Mouse (Mus musculus) midbrain, postnatal 0 days (tissue): ENCODE data around the gene Foxn3. TPM values are rescaled to one million over a fixed set of nuclear protein-coding genes. Genes with fewer than 3 reads are reported as not detected.

Source experiments
- ATAC-seq: fragments of 200-750 bp; cut with Nextera tagmentation; 2 replicates; pipeline ENCODE4 v1.8.0; 2017; ENCODE audit warnings: moderate number of reproducible peaks, mild to moderate bottlenecking, moderate TSS enrichment, moderate library complexity; ENCODE audit not compliant: low FRiP score
- DNase-seq: peaks from one replicate; pipeline ENCODE4 v3.0.0-alpha.2; 2015; ENCODE audit warnings: low spot score
- H3K27ac ChIP-seq: fragments of 300-500 bp; sonication (generic); 2 replicates; pipeline ENCODE4 v1.5.1; 2014; ENCODE audit warnings: low read depth, mild to moderate bottlenecking, low read length, mixed read lengths
- H3K27me3 ChIP-seq: fragments of 300-500 bp; sonication (generic); 2 replicates; pipeline ENCODE4 v1.6.1; 2014; ENCODE audit warnings: low read length, control low read depth, mixed read lengths; ENCODE audit not compliant: insufficient read depth
- H3K36me3 ChIP-seq: fragments of 300-500 bp; sonication (generic); 2 replicates; pipeline ENCODE4 v1.6.1; 2014; ENCODE audit warnings: low read length, control low read depth, mixed read lengths; ENCODE audit not compliant: insufficient read depth
- H3K4me1 ChIP-seq: fragments of 300-500 bp; sonication (generic); 2 replicates; pipeline ENCODE4 v1.6.1; 2014; ENCODE audit warnings: mild to moderate bottlenecking, control low read depth, antibody characterized with exemption, low read length, mixed read lengths; ENCODE audit not compliant: insufficient read depth
- H3K4me2 ChIP-seq: fragments of 300-500 bp; sonication (generic); 2 replicates; pipeline ENCODE4 v1.6.1; 2014; ENCODE audit warnings: low read depth, mild to moderate bottlenecking, low read length, mixed read lengths; ENCODE audit not compliant: poor library complexity, severe bottlenecking
- H3K4me3 ChIP-seq: fragments of 300-500 bp; sonication (generic); 2 replicates; pipeline ENCODE4 v1.5.1; 2014; ENCODE audit warnings: low read depth, mild to moderate bottlenecking, low read length, moderate library complexity
- H3K9ac ChIP-seq: fragments of 300-500 bp; sonication (generic); replicated peaks from 2 replicates; pipeline ENCODE4 v1.6.1; 2014; ENCODE audit warnings: mild to moderate bottlenecking, low read length, moderate library complexity, mixed read lengths; ENCODE audit not compliant: poor library complexity, severe bottlenecking
- H3K9me3 ChIP-seq: fragments of 300-500 bp; sonication (generic); 2 replicates; pipeline ENCODE4 v1.6.1; 2016; ENCODE audit warnings: low read length, control low read depth
- CTCF ChIP-seq: IDR thresholded peaks from 2 replicates; pipeline ENCODE4 v1.5.1; 2016; ENCODE audit warnings: antibody characterized with exemption, mild to moderate bottlenecking
- WGBS: fragments of 180-500 bp; shearing (Covaris S2); extraction: QIAGEN DNeasy Blood & Tissue Kit; methylation state at CpG from one replicate; pipeline ENCODE4 v1.1.7; 2014; 5-methylcytosine and 5-hydroxymethylcytosine counted together
- polyA plus RNA-seq: library from polyadenylated mRNA; unstranded; fragments of >200 nt; fragmentation: Nextera tagmentation; extraction: Ambion mirVana; gene quantifications from 2 replicates; pipeline ENCODE4 v1.2.1, GENCODE M21; 2015
- total RNA-seq: library from RNA; depleted of rRNA; stranded (reverse); fragments of >200 nt; gene quantifications from 2 replicates; pipeline ENCODE4 v1.2.3, GENCODE M21; 2014

Gene Foxn3
- total and polyA plus RNA-seq, 2 experiments from 2014 or later, result 38.9 to 72.7 TPM

GRCm38 (mm10) chr12:99489001-99489592, 74.3 kb downstream of the Foxn3 start:
- Histone ChIP-seq H3K4me2 (no peak overlapping the region), H3K4me3 (no peak overlapping the region), H3K4me1 (no peaks in the 10 kb centered on the region), H3K27me3 (no peaks in the 10 kb centered on the region), H3K9me3 (no peaks in the 10 kb centered on the region), H3K36me3 (no peaks in the 10 kb centered on the region), H3K9ac (no peak overlapping the region), H3K27ac (no peak overlapping the region)
- no peak for TF ChIP-seq CTCF
- DNase-seq (no peak), ATAC-seq (no peak)
- 83% methylated on average over 4 of the region's 4 CpGs for WGBS

GRCm38 (mm10) chr12:99480372-99480771, 83.0 kb downstream of the Foxn3 start:
- Histone ChIP-seq H3K4me1 (no peaks in the 10 kb centered on the region), H3K9ac (no peak overlapping the region), H3K4me3 (no peak overlapping the region), H3K4me2 (no peak overlapping the region), H3K9me3 (no peaks in the 10 kb centered on the region), H3K36me3 (no peaks in the 10 kb centered on the region; the same call in 1 of the 2 replicates), H3K27me3 (no peaks in the 10 kb centered on the region), H3K27ac (no peak overlapping the region)
- ATAC-seq (no peak), DNase-seq (no peak)
- WGBS, result 93% methylated on average over 3 of the region's 3 CpGs
- no peak for TF ChIP-seq CTCF

GRCm38 (mm10) chr12:99474176-99474575, 89.2 kb downstream of the Foxn3 start:
- no peaks in the 10 kb centered on the region for H3K27me3 ChIP-seq
- no peak overlapping the region for H3K9ac ChIP-seq
- no peak overlapping the region for H3K27ac ChIP-seq
- no peak for DNase-seq
- H3K9me3 ChIP-seq, result no peaks in the 10 kb centered on the region
- H3K4me2 ChIP-seq, result no peak overlapping the region
- H3K36me3 ChIP-seq, result no peaks in the 10 kb centered on the region
- no peak overlapping the region for H3K4me3 ChIP-seq
- ATAC-seq, result no peak
- 0 out of 2 replicates have a peak, but pooled peaks cover 3% of the 10 kb centered on the region for H3K4me1 ChIP-seq
- TF ChIP-seq CTCF, result no peak
- WGBS, result 32% methylated on average over 5 of the region's 5 CpGs

GRCm38 (mm10) chr12:99473406-99474133, 89.8 kb downstream of the Foxn3 start:
- Histone ChIP-seq H3K36me3 (no peaks in the 10 kb centered on the region), H3K4me1 (0 out of 2 replicates have a peak, but pooled peaks cover 3% of the 10 kb centered on the region), H3K4me3 (no peak overlapping the region), H3K9me3 (no peaks in the 10 kb centered on the region), H3K27me3 (no peaks in the 10 kb centered on the region), H3K9ac (no peak overlapping the region), H3K27ac (no peak overlapping the region), H3K4me2 (no peak overlapping the region)
- TF ChIP-seq CTCF, result no peak
- ATAC-seq (no peak), DNase-seq (no peak)
- WGBS, result 80% methylated on average over 10 of the region's 10 CpGs

GRCm38 (mm10) chr12:99471431-99471830, 92.0 kb downstream of the Foxn3 start:
- DNase-seq (no peak), ATAC-seq (no peak)

GRCm38 (mm10) chr12:99467884-99468311, 95.5 kb downstream of the Foxn3 start:
- Histone ChIP-seq H3K9me3 (no peaks in the 10 kb centered on the region), H3K4me2 (0 out of 2 replicates have a peak overlapping the region, but pooled peaks have one; percentile 28), H3K4me1 (peaks cover 9% of the 10 kb centered on the region; the same call in 1 of the 2 replicates), H3K27ac (peak overlapping the region; percentile 39; the same call in 1 of the 2 replicates), H3K36me3 (no peaks in the 10 kb centered on the region), H3K27me3 (no peaks in the 10 kb centered on the region), H3K4me3 (no peak overlapping the region), H3K9ac (no peak overlapping the region)
- DNase-seq (peak; percentile 82), ATAC-seq (peak; percentile 87)
- TF ChIP-seq CTCF, result no peak
- WGBS, result 40% methylated on average over 15 of the region's 15 CpGs

More at GRCm38 (mm10) chr12:99471431-99471830, 92.0 kb downstream of the Foxn3 start:
- Histone ChIP-seq H3K4me3 (no peak overlapping the region), H3K4me2 (no peak overlapping the region), H3K27me3 (no peaks in the 10 kb centered on the region), H3K27ac (no peak overlapping the region), H3K9me3 (no peaks in the 10 kb centered on the region), H3K36me3 (no peaks in the 10 kb centered on the region), H3K4me1 (peaks cover 9% of the 10 kb centered on the region; the same call in 1 of the 2 replicates), H3K9ac (no peak overlapping the region)
- no peak for TF ChIP-seq CTCF
- 63% methylated on average over 7 of the region's 7 CpGs for WGBS
